Mouse (Mus musculus) bone marrow macrophage, adult 2 months (primary cell): Measurements from ENCODE around the gene Ammecr1. TPM values are rescaled to one million over a fixed set of nuclear protein-coding genes. Genes with fewer than 3 reads are reported as not detected.

ENCODE experiments used
- H3K27ac ChIP-seq: 2 replicates; pipeline ENCODE4 v1.5.1; 2012; ENCODE audit warnings: low read depth, low read length; ENCODE audit not compliant: insufficient read depth
- H3K4me1 ChIP-seq: 2 replicates; pipeline ENCODE4 v1.6.1; 2012; ENCODE audit warnings: low read length; ENCODE audit not compliant: control insufficient read depth, insufficient read depth
- H3K4me3 ChIP-seq: 2 replicates; pipeline ENCODE4 v1.5.1; 2012; ENCODE audit warnings: mild to moderate bottlenecking, low read length, moderate library complexity; ENCODE audit not compliant: insufficient read depth
- CTCF ChIP-seq: IDR thresholded peaks from 2 replicates; pipeline ENCODE4 v1.5.1; 2012; ENCODE audit warnings: low read depth, mild to moderate bottlenecking, low read length, moderate library complexity
- POLR2A ChIP-seq: IDR thresholded peaks from 2 replicates; pipeline ENCODE4 v1.6.1; 2012; ENCODE audit warnings: mild to moderate bottlenecking, low read depth, low read length, borderline replicate concordance
- polyA plus RNA-seq: library from polyadenylated mRNA; stranded (reverse); fragments of >200 nt; gene quantifications from 2 replicates; pipeline ENCODE4 v1.2.4, GENCODE M21; 2012; ENCODE audit not compliant: missing spikeins, insufficient read depth, insufficient read length

Gene Ammecr1
- polyA plus RNA-seq, 1 experiment, result 4.4 TPM

- Histone ChIP-seq H3K4me1 (no peaks in the 10 kb centered on the region), H3K27ac (no peak overlapping the region), H3K4me3 (no peak overlapping the region)
- TF ChIP-seq POLR2A, result no peak
- no peak for TF ChIP-seq CTCF
These were observed 133.2 kb downstream of the Ammecr1 start for GRCm38 (mm10) chrX:142833164-142833796.

GRCm38 (mm10) chrX:142832221-142832620, 134.3 kb downstream of the Ammecr1 start:
- no peak overlapping the region for H3K27ac ChIP-seq
- no peaks in the 10 kb centered on the region for H3K4me1 ChIP-seq
- no peak overlapping the region for H3K4me3 ChIP-seq
- TF ChIP-seq POLR2A (no peak), CTCF (no peak)

- Histone ChIP-seq H3K4me1 (no peaks in the 10 kb centered on the region), H3K4me3 (no peak overlapping the region), H3K27ac (no peak overlapping the region)
- TF ChIP-seq CTCF, result no peak
- TF ChIP-seq POLR2A, result no peak
These were observed 136.0 kb downstream of the Ammecr1 start for GRCm38 (mm10) chrX:142830572-142830971.

- Histone ChIP-seq H3K27ac (no peak overlapping the region), H3K4me1 (no peaks in the 10 kb centered on the region; the same call in 1 of the 2 replicates), H3K4me3 (no peak overlapping the region)
- TF ChIP-seq POLR2A, result no peak
- no peak for TF ChIP-seq CTCF
These were observed 136.6 kb downstream of the Ammecr1 start for GRCm38 (mm10) chrX:142829866-142830470.

GRCm38 (mm10) chrX:142829267-142829666, 137.3 kb downstream of the Ammecr1 start:
- H3K4me3 ChIP-seq, result no peak overlapping the region
- no peak overlapping the region for H3K27ac ChIP-seq
- TF ChIP-seq CTCF (no peak), POLR2A (no peak)
- peaks cover 2% of the 10 kb centered on the region for H3K4me1 ChIP-seq

- peaks cover 2% of the 10 kb centered on the region for H3K4me1 ChIP-seq
- no peak overlapping the region for H3K4me3 ChIP-seq
- no peak overlapping the region for H3K27ac ChIP-seq
- TF ChIP-seq CTCF (no peak), POLR2A (no peak)
These were observed 138.2 kb downstream of the Ammecr1 start for GRCm38 (mm10) chrX:142828184-142828908.

GRCm38 (mm10) chrX:142827644-142828043, 138.9 kb downstream of the Ammecr1 start:
- H3K4me3 ChIP-seq, result no peak overlapping the region
- peaks cover 2% of the 10 kb centered on the region for H3K4me1 ChIP-seq
- TF ChIP-seq CTCF (no peak), POLR2A (no peak)
- no peak overlapping the region for H3K27ac ChIP-seq

GRCm38 (mm10) chrX:142825309-142825708, 141.2 kb downstream of the Ammecr1 start:
- H3K4me1 ChIP-seq, result peaks cover 2% of the 10 kb centered on the region
- H3K27ac ChIP-seq, result no peak overlapping the region
- TF ChIP-seq CTCF (no peak), POLR2A (no peak)

GRCm38 (mm10) chrX:142821846-142822245, 144.7 kb downstream of the Ammecr1 start:
- no peak overlapping the region for H3K4me3 ChIP-seq
- peaks cover 2% of the 10 kb centered on the region for H3K4me1 ChIP-seq
- H3K27ac ChIP-seq, result no peak overlapping the region
- TF ChIP-seq POLR2A (no peak), CTCF (no peak)

More at GRCm38 (mm10) chrX:142825309-142825708, 141.2 kb downstream of the Ammecr1 start:
- no peak overlapping the region for H3K4me3 ChIP-seq

GRCm38 (mm10) chrX:142821239-142821638, 145.3 kb downstream of the Ammecr1 start:
- Histone ChIP-seq H3K27ac (no peak overlapping the region), H3K4me3 (no peak overlapping the region), H3K4me1 (peaks cover 2% of the 10 kb centered on the region)
- TF ChIP-seq CTCF (no peak), POLR2A (no peak)
